Mouse (Mus musculus): ENCODE measurements around the gene Olfr315. TPM values are rescaled to one million over a fixed set of nuclear protein-coding genes. Genes with fewer than 3 reads are reported as not detected.

Gene Olfr315
- polyA plus RNA-seq, 1 experiment from 2014 or later = not detected

Other genes starting within 250 kb of the Olfr315 start
- gene Olfr330, start 238.4 kb upstream of the Olfr315 start, polyA plus RNA-seq (2015; fragmentation: Nextera tagmentation; extraction: Ambion mirVana) = not detected in 2 replicates
- not detected in 2 replicates for gene Olfr329-ps, start 226.8 kb upstream of the Olfr315 start, polyA plus RNA-seq (2015; fragmentation: Nextera tagmentation; extraction: Ambion mirVana)
- 0.14 TPM in 1 of 2 replicates, not detected in the other for gene Olfr328, start 217.6 kb upstream of the Olfr315 start, polyA plus RNA-seq (2015; fragmentation: Nextera tagmentation; extraction: Ambion mirVana)
- not detected in 2 replicates for gene Olfr224, start 202.6 kb upstream of the Olfr315 start, polyA plus RNA-seq (2015; fragmentation: Nextera tagmentation; extraction: Ambion mirVana)
- gene Olfr325, start 195.5 kb upstream of the Olfr315 start, polyA plus RNA-seq (2015; fragmentation: Nextera tagmentation; extraction: Ambion mirVana) = not detected in 2 replicates
- 0.06 and 0.09 TPM in 2 replicates for gene Olfr324, start 178.1 kb upstream of the Olfr315 start, polyA plus RNA-seq (2015; fragmentation: Nextera tagmentation; extraction: Ambion mirVana)
- not detected in 2 replicates for gene 2210407C18Rik, start 157.1 kb upstream of the Olfr315 start, polyA plus RNA-seq (2015; fragmentation: Nextera tagmentation; extraction: Ambion mirVana)
- gene Olfr323, start 142.7 kb upstream of the Olfr315 start, polyA plus RNA-seq (2015; fragmentation: Nextera tagmentation; extraction: Ambion mirVana) = not detected in 2 replicates
- 0.10 TPM in 1 of 2 replicates, not detected in the other for gene Trim58, start 132.7 kb upstream of the Olfr315 start, polyA plus RNA-seq (2015; fragmentation: Nextera tagmentation; extraction: Ambion mirVana)
- not detected in 2 replicates for gene Olfr322, start 114.4 kb upstream of the Olfr315 start, polyA plus RNA-seq (2015; fragmentation: Nextera tagmentation; extraction: Ambion mirVana)
- gene Olfr320, start 92.1 kb upstream of the Olfr315 start, polyA plus RNA-seq (2015; fragmentation: Nextera tagmentation; extraction: Ambion mirVana) = not detected in 2 replicates
- gene Olfr319, start 74.0 kb upstream of the Olfr315 start, polyA plus RNA-seq (2015; fragmentation: Nextera tagmentation; extraction: Ambion mirVana) = not detected in 2 replicates
- gene Olfr318, start 49.2 kb upstream of the Olfr315 start, polyA plus RNA-seq (2015; fragmentation: Nextera tagmentation; extraction: Ambion mirVana) = not detected in 2 replicates
- gene Olfr317, start 34.0 kb upstream of the Olfr315 start, polyA plus RNA-seq (2015; fragmentation: Nextera tagmentation; extraction: Ambion mirVana) = 0.16 and 0.44 TPM in 2 replicates
- gene Olfr316, start 20.5 kb upstream of the Olfr315 start, polyA plus RNA-seq (2015; fragmentation: Nextera tagmentation; extraction: Ambion mirVana) = 0.05 TPM in 1 of 2 replicates, not detected in the other
- gene Olfr314, start 9.8 kb downstream of the Olfr315 start, polyA plus RNA-seq (2015; fragmentation: Nextera tagmentation; extraction: Ambion mirVana) = not detected in 2 replicates
- gene Fam183b, start 28.8 kb downstream of the Olfr315 start, polyA plus RNA-seq (2015; fragmentation: Nextera tagmentation; extraction: Ambion mirVana) = 9.9 and 10.7 TPM in 2 replicates
- not detected in 2 replicates for gene Olfr313, start 41.8 kb downstream of the Olfr315 start, polyA plus RNA-seq (2015; fragmentation: Nextera tagmentation; extraction: Ambion mirVana)
- not detected in 2 replicates for gene Olfr312, start 56.0 kb downstream of the Olfr315 start, polyA plus RNA-seq (2015; fragmentation: Nextera tagmentation; extraction: Ambion mirVana)
- not detected in 2 replicates for gene Olfr311, start 66.1 kb downstream of the Olfr315 start, polyA plus RNA-seq (2015; fragmentation: Nextera tagmentation; extraction: Ambion mirVana)
- 21.1 and 22.4 TPM in 2 replicates for gene Gm12258, start 74.0 kb downstream of the Olfr315 start, polyA plus RNA-seq (2015; fragmentation: Nextera tagmentation; extraction: Ambion mirVana)
- 10.0 and 11.8 TPM in 2 replicates for gene 2810021J22Rik, start 94.0 kb downstream of the Olfr315 start, polyA plus RNA-seq (2015; fragmentation: Nextera tagmentation; extraction: Ambion mirVana)
- gene Zfp39, start 131.0 kb downstream of the Olfr315 start, polyA plus RNA-seq (2015; fragmentation: Nextera tagmentation; extraction: Ambion mirVana) = 6.1 and 6.9 TPM in 2 replicates
- gene Btnl10, start 144.7 kb downstream of the Olfr315 start, polyA plus RNA-seq (2015; fragmentation: Nextera tagmentation; extraction: Ambion mirVana) = not detected in 2 replicates
- 603 and 674 TPM in 2 replicates for gene Rnf187, start 165.7 kb downstream of the Olfr315 start, polyA plus RNA-seq (2015; fragmentation: Nextera tagmentation; extraction: Ambion mirVana)
- gene Hist3h2ba, start 175.7 kb downstream of the Olfr315 start, polyA plus RNA-seq (2015; fragmentation: Nextera tagmentation; extraction: Ambion mirVana) = 230 and 238 TPM in 2 replicates
- 96.0 and 96.7 TPM in 2 replicates for gene Hist3h2a, start 181.5 kb downstream of the Olfr315 start, polyA plus RNA-seq (2015; fragmentation: Nextera tagmentation; extraction: Ambion mirVana)
- gene Trim17, start 181.5 kb downstream of the Olfr315 start, polyA plus RNA-seq (2015; fragmentation: Nextera tagmentation; extraction: Ambion mirVana) = 1.4 TPM in 2 replicates
- 19.3 and 20.7 TPM in 2 replicates for gene Trim11, start 204.9 kb downstream of the Olfr315 start, polyA plus RNA-seq (2015; fragmentation: Nextera tagmentation; extraction: Ambion mirVana)